Mouse (Mus musculus) bone marrow, adult 2 months (tissue): ENCODE results near the gene Unc119b.
"Not testable (repeated sequence)": the region's sequence is repeated elsewhere in the genome, so short reads cannot be mapped to it uniquely, and the experiment has no call there.

ENCODE experiments used
- CTCF ChIP-seq: fragments of 200-500 bp; IDR thresholded peaks from 2 replicates; pipeline ENCODE4 v1.5.1; 2011; ENCODE audit warnings: low read length, control low read depth; ENCODE audit not compliant: control insufficient read depth, insufficient read depth
- POLR2A ChIP-seq: fragments of 200-500 bp; IDR thresholded peaks from 2 replicates; pipeline ENCODE4 v1.6.1; 2011; ENCODE audit warnings: low read depth, mild to moderate bottlenecking, control low read depth, low read length, borderline replicate concordance; ENCODE audit not compliant: control insufficient read depth

- not testable (repeated sequence) for TF ChIP-seq POLR2A, CTCF
These were observed 27.1 kb upstream of the Unc119b start for GRCm38 (mm10) chr5:115161940-115162279.
